Mouse (Mus musculus): Measurements from ENCODE around the gene Tmem204. TPM values are rescaled to one million over a fixed set of nuclear protein-coding genes. Genes with fewer than 3 reads are reported as not detected.

Tmem204 gene
- total and polyA plus RNA-seq, 2 experiments from 2014 or later, result 8.3 to 11.2 TPM

DNA sequence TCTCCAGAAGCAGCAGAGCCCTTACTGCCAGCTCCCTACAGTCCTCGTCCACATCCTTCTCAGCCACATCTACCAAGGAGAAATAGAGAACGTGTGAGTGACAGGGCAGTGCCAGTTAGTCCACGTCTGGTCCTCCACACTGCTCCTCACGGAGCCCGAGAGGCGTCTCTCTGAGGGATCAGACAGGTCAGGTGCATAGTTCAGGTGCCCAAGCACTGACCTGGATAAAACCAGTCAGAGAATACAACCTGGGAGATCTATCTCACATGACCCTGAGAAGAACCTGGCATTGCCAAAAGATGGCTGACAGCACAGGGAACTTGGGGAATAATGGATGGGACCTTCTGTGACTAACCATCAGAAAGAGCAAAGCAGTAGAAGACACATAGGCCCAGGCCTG is 16.7 kb upstream of the Tmem204 start:
- peaks cover 66% of the 10 kb centered on the region for H3K36me3 ChIP-seq (ENCODE audit: insufficient read depth, low read length)
- 94% methylated on average over 6 of the region's 6 CpGs for WGBS
- TF ChIP-seq CTCF (IDR thresholded peaks at IDR 0.05), result no peak
- H3K27ac ChIP-seq (ENCODE audit: low read depth, low read length), result no peak overlapping the region
- H3K4me1 ChIP-seq (ENCODE audit: insufficient read depth, low read length), result no peaks in the 10 kb centered on the region
- DNase-seq (ENCODE audit: low spot score) (no peak), ATAC-seq (ENCODE audit: low FRiP score) (no peak)
- no peak overlapping the region for H3K9ac ChIP-seq (replicated peaks; ENCODE audit: low read length, poor library complexity, severe bottlenecking)
- no peak overlapping the region for H3K4me2 ChIP-seq (ENCODE audit: low read depth, low read length, poor library complexity, severe bottlenecking)
- H3K9me3 ChIP-seq (ENCODE audit: low read length), result no peaks in the 10 kb centered on the region
- no peaks in the 10 kb centered on the region for H3K27me3 ChIP-seq (ENCODE audit: insufficient read depth, low read length)
- H3K4me3 ChIP-seq (ENCODE audit: low read depth, low read length), result no peak overlapping the region

DNA sequence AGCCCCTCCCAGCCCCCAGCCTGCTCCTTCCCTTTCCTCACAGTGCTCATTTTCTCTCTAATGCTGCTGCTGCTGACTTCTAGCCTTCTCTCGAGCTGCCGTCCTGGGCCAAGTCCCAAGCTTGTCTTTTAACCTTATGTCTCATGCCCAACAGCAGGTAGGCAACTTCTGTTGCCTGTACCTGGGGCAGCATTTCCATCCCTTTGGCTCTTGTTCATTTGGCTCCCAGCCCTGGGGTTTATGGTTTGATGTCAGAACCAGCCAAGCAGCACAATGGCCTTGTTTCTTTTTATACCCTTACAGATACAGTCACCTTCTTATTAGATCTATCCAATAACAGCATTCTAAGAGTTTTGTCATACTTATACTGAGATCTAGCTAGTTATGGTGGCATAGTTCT is 12.8 kb upstream of the Tmem204 start:
- no peaks in the 10 kb centered on the region for H3K27me3 ChIP-seq (ENCODE audit: insufficient read depth, low read length)
- WGBS, result 98% methylated on average over 2 of the region's 2 CpGs
- no peak overlapping the region for H3K27ac ChIP-seq (ENCODE audit: low read depth, low read length)
- no peaks in the 10 kb centered on the region for H3K9me3 ChIP-seq (ENCODE audit: low read length)
- no peaks in the 10 kb centered on the region for H3K4me1 ChIP-seq (ENCODE audit: insufficient read depth, low read length)
- no peak for DNase-seq (ENCODE audit: low spot score)
- ATAC-seq (ENCODE audit: low FRiP score), result no peak
- no peak for TF ChIP-seq CTCF (IDR thresholded peaks at IDR 0.05)
- H3K4me3 ChIP-seq (ENCODE audit: low read depth, low read length), result no peak overlapping the region
- no peak overlapping the region for H3K9ac ChIP-seq (replicated peaks; ENCODE audit: low read length, poor library complexity, severe bottlenecking)
- H3K4me2 ChIP-seq (ENCODE audit: low read depth, low read length, poor library complexity, severe bottlenecking), result no peak overlapping the region
- peaks cover 49% of the 10 kb centered on the region for H3K36me3 ChIP-seq (ENCODE audit: insufficient read depth, low read length)

DNA sequence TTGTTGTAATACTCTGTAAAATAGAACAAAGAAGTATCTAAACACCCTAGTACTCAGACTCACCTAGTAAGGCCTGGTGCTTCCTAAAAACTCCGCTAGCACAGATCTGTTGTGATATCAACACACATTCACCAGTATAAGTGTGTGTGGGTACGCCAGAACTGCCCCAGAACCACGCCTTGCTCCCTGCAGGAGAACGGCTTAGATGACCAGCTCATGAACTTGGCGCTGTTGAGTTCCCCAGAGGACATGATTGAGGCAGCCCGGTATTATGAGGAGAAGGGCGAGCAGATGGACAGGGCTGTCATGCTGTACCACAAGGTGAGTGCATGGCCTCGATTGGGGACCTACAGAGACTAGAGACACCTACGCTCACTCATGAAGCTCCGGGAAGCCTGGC is 7.1 kb upstream of the Tmem204 start:
- ATAC-seq (ENCODE audit: low FRiP score) (no peak), DNase-seq (ENCODE audit: low spot score) (no peak)
- WGBS, result 93% methylated on average over 10 of the region's 10 CpGs
- Histone ChIP-seq H3K4me2 (ENCODE audit: low read depth, low read length, poor library complexity, severe bottlenecking) (no peak overlapping the region), H3K4me1 (ENCODE audit: insufficient read depth, low read length) (no peaks in the 10 kb centered on the region), H3K27me3 (ENCODE audit: insufficient read depth, low read length) (no peaks in the 10 kb centered on the region), H3K9ac (replicated peaks; ENCODE audit: low read length, poor library complexity, severe bottlenecking) (no peak overlapping the region), H3K9me3 (ENCODE audit: low read length) (no peaks in the 10 kb centered on the region), H3K27ac (ENCODE audit: low read depth, low read length) (no peak overlapping the region), H3K36me3 (ENCODE audit: insufficient read depth, low read length) (peaks cover 52% of the 10 kb centered on the region), H3K4me3 (ENCODE audit: low read depth, low read length) (no peak overlapping the region)
- no peak for TF ChIP-seq CTCF (IDR thresholded peaks at IDR 0.05)

DNA sequence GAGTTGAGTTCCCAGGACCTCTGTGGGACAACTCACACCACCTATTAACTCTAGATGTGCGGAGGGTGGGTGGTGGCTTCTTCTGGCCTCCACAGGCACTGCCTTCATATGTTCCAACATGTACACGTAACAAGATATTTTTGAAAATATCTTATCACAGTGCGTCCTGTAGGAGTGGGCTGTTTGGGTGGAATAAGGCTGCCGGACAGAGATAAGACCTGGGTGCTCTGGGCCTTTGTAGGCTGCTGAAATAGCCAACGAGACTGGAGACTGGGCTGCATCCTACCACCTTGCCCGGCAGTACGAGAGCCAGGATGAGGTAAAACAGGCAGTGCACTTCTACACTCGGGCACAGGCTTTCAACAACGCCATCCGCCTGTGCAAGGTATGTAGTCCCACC is 5.8 kb upstream of the Tmem204 start:
- Histone ChIP-seq H3K9me3 (ENCODE audit: low read length) (no peaks in the 10 kb centered on the region), H3K36me3 (ENCODE audit: insufficient read depth, low read length) (peaks cover 44% of the 10 kb centered on the region), H3K4me1 (ENCODE audit: insufficient read depth, low read length) (no peaks in the 10 kb centered on the region), H3K27me3 (ENCODE audit: insufficient read depth, low read length) (no peaks in the 10 kb centered on the region), H3K4me2 (ENCODE audit: low read depth, low read length, poor library complexity, severe bottlenecking) (no peak overlapping the region), H3K9ac (replicated peaks; ENCODE audit: low read length, poor library complexity, severe bottlenecking) (no peak overlapping the region), H3K27ac (ENCODE audit: low read depth, low read length) (no peak overlapping the region), H3K4me3 (ENCODE audit: low read depth, low read length) (no peak overlapping the region)
- ATAC-seq (ENCODE audit: low FRiP score) (no peak), DNase-seq (ENCODE audit: low spot score) (no peak)
- TF ChIP-seq CTCF (IDR thresholded peaks at IDR 0.05), result no peak
- 96% methylated on average over 10 of the region's 10 CpGs for WGBS

DNA sequence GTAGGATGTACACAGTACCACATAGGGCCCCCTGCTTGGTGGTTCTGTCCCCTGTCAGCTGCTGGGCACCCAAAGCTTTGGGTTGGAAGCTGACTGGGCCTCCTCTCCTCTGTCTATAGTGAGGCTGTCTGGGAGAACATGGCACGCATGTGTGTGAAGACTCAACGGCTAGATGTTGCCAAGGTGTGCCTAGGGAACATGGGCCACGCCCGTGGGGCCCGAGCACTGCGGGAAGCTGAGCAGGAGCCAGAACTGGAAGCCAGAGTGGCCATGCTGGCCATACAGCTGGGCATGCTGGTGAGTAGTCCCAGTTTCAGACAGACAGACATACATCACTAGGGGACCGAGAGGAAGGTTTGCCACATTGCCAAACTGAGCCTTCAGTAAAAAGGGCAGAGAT is 3.3 kb upstream of the Tmem204 start:
- 94% methylated on average over 7 of the region's 7 CpGs for WGBS
- no peaks in the 10 kb centered on the region for H3K9me3 ChIP-seq (ENCODE audit: low read length)
- DNase-seq (ENCODE audit: low spot score) (no peak), ATAC-seq (ENCODE audit: low FRiP score) (no peak)
- H3K4me2 ChIP-seq (ENCODE audit: low read depth, low read length, poor library complexity, severe bottlenecking), result no peak overlapping the region
- H3K36me3 ChIP-seq (ENCODE audit: insufficient read depth, low read length), result peaks cover 33% of the 10 kb centered on the region
- no peaks in the 10 kb centered on the region for H3K27me3 ChIP-seq (ENCODE audit: insufficient read depth, low read length)
- H3K4me1 ChIP-seq (ENCODE audit: insufficient read depth, low read length), result no peaks in the 10 kb centered on the region
- no peak overlapping the region for H3K27ac ChIP-seq (ENCODE audit: low read depth, low read length)
- no peak overlapping the region for H3K4me3 ChIP-seq (ENCODE audit: low read depth, low read length)
- TF ChIP-seq CTCF (IDR thresholded peaks at IDR 0.05), result no peak
- no peak overlapping the region for H3K9ac ChIP-seq (replicated peaks; ENCODE audit: low read length, poor library complexity, severe bottlenecking)

DNA sequence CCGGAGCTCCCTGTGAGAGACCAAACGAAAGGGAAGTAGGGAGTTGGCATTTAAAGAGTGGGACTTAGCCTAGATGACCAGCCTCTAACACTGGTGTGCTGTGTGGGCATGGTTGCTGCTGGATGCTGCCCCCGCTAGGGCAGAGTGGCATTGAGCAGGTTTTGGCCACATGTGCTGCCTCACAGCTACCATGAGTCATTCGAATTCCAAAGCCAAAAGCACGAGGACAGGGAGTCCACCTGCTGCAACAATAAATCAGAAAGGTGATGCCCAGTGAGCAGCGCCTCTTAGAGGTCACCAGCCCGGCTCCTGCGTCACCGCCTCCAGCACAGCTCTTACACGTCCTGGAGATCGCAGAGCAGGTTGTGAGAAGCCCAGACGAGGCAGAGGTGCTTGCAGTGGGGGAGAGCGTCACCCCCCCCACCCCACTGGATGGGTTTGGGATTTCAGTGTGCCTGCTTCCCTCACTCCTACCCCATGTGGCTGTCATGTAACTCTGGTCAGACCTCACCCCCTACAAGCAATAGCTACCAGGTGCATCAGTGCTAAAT is 1.5 kb upstream of the Tmem204 start:
- no peak for TF ChIP-seq CTCF (IDR thresholded peaks at IDR 0.05)
- no peak overlapping the region for H3K4me2 ChIP-seq (ENCODE audit: low read depth, low read length, poor library complexity, severe bottlenecking)
- 86% methylated on average over 13 of the region's 13 CpGs for WGBS
- H3K4me1 ChIP-seq (ENCODE audit: insufficient read depth, low read length), result no peaks in the 10 kb centered on the region
- DNase-seq (ENCODE audit: low spot score) (no peak), ATAC-seq (ENCODE audit: low FRiP score) (no peak)
- H3K9ac ChIP-seq (replicated peaks; ENCODE audit: low read length, poor library complexity, severe bottlenecking), result no peak overlapping the region
- H3K4me3 ChIP-seq (ENCODE audit: low read depth, low read length), result no peak overlapping the region
- no peak overlapping the region for H3K27ac ChIP-seq (ENCODE audit: low read depth, low read length)
- no peaks in the 10 kb centered on the region for H3K9me3 ChIP-seq (ENCODE audit: low read length)
- H3K27me3 ChIP-seq (ENCODE audit: insufficient read depth, low read length), result no peaks in the 10 kb centered on the region
- peaks cover 37% of the 10 kb centered on the region for H3K36me3 ChIP-seq (ENCODE audit: insufficient read depth, low read length)
